Mouse (Mus musculus): ENCODE results near the gene Atp2a3. TPM values are rescaled to one million over a fixed set of nuclear protein-coding genes. Genes with fewer than 3 reads are reported as not detected.

The Atp2a3 gene
- polyA plus RNA-seq, 1 experiment from 2014 or later: 4.1 TPM

- peaks cover 61% of the 10 kb centered on the region for H3K27me3 ChIP-seq (ENCODE audit: insufficient read depth, poor library complexity, severe bottlenecking)
- no peak overlapping the region for H3K4me3 ChIP-seq
- H3K4me1 ChIP-seq: peaks cover 46% of the 10 kb centered on the region
- no peak for DNase-seq (ENCODE audit: low spot score)
- H3K9me3 ChIP-seq: no peaks in the 10 kb centered on the region
- no peak overlapping the region for H3K27ac ChIP-seq
- no peaks in the 10 kb centered on the region for H3K36me3 ChIP-seq
- 82% methylated on average over 2 of the region's 2 CpGs for WGBS
These were observed 1.4 kb downstream of the Atp2a3 start for GRCm38 (mm10) chr11:72962378-72962777.

- peaks cover 56% of the 10 kb centered on the region for H3K27me3 ChIP-seq (ENCODE audit: insufficient read depth, poor library complexity, severe bottlenecking)
- WGBS: 27% methylated on average over 7 of the region's 7 CpGs
- no peak for DNase-seq (ENCODE audit: low spot score)
- no peak overlapping the region for H3K4me3 ChIP-seq
- no peaks in the 10 kb centered on the region for H3K36me3 ChIP-seq
- no peaks in the 10 kb centered on the region for H3K9me3 ChIP-seq
- peaks cover 46% of the 10 kb centered on the region for H3K4me1 ChIP-seq
- no peak overlapping the region for H3K27ac ChIP-seq
These were observed 2.3 kb downstream of the Atp2a3 start for GRCm38 (mm10) chr11:72963058-72963788.

GRCm38 (mm10) chr11:72963789-72964294, 2.9 kb downstream of the Atp2a3 start:
- no peak for DNase-seq (ENCODE audit: low spot score)
- Histone ChIP-seq H3K27me3 (ENCODE audit: insufficient read depth, poor library complexity, severe bottlenecking) (peaks cover 50% of the 10 kb centered on the region), H3K4me3 (no peak overlapping the region), H3K4me1 (peaks cover 46% of the 10 kb centered on the region), H3K27ac (no peak overlapping the region), H3K9me3 (no peaks in the 10 kb centered on the region), H3K36me3 (no peaks in the 10 kb centered on the region)
- 49% methylated on average over 3 of the region's 3 CpGs for WGBS

- 78% methylated on average over 13 of the region's 13 CpGs for WGBS
- no peak overlapping the region for H3K4me3 ChIP-seq
- H3K36me3 ChIP-seq: no peaks in the 10 kb centered on the region
- no peak overlapping the region for H3K27ac ChIP-seq
- peaks cover 48% of the 10 kb centered on the region for H3K27me3 ChIP-seq (ENCODE audit: insufficient read depth, poor library complexity, severe bottlenecking)
- DNase-seq (ENCODE audit: low spot score): no peak
- peaks cover 4% of the 10 kb centered on the region; the same call in 1 of the 2 replicates for H3K4me1 ChIP-seq
- no peaks in the 10 kb centered on the region for H3K9me3 ChIP-seq
These were observed 14.1 kb downstream of the Atp2a3 start for GRCm38 (mm10) chr11:72974995-72975503.

- 85% methylated on average over 9 of the region's 9 CpGs for WGBS
- no peak overlapping the region for H3K4me3 ChIP-seq
- H3K27ac ChIP-seq: no peak overlapping the region
- H3K4me1 ChIP-seq: peaks cover 12% of the 10 kb centered on the region; the same call in 1 of the 2 replicates
- DNase-seq (ENCODE audit: low spot score): no peak
- no peaks in the 10 kb centered on the region for H3K36me3 ChIP-seq
- no peaks in the 10 kb centered on the region for H3K9me3 ChIP-seq
- peaks cover 12% of the 10 kb centered on the region; the same call in 1 of the 2 replicates for H3K27me3 ChIP-seq (ENCODE audit: insufficient read depth, poor library complexity, severe bottlenecking)
These were observed 21.5 kb downstream of the Atp2a3 start for GRCm38 (mm10) chr11:72982516-72982915.

- Histone ChIP-seq H3K9me3 (no peaks in the 10 kb centered on the region), H3K4me3 (no peak overlapping the region), H3K27ac (no peak overlapping the region), H3K4me1 (peaks cover 20% of the 10 kb centered on the region), H3K27me3 (ENCODE audit: insufficient read depth, poor library complexity, severe bottlenecking) (peaks cover 4% of the 10 kb centered on the region; the same call in 1 of the 2 replicates), H3K36me3 (no peaks in the 10 kb centered on the region)
- DNase-seq (ENCODE audit: low spot score): no peak
- 45% methylated on average over 5 of the region's 5 CpGs for WGBS
These were observed 22.3 kb downstream of the Atp2a3 start for GRCm38 (mm10) chr11:72983283-72983682.

- Histone ChIP-seq H3K36me3 (no peaks in the 10 kb centered on the region), H3K27me3 (ENCODE audit: insufficient read depth, poor library complexity, severe bottlenecking) (no peaks in the 10 kb centered on the region), H3K27ac (no peak overlapping the region), H3K9me3 (no peaks in the 10 kb centered on the region), H3K4me1 (peaks cover 47% of the 10 kb centered on the region), H3K4me3 (no peak overlapping the region)
- WGBS: 71% methylated on average over 5 of the region's 5 CpGs
- DNase-seq (ENCODE audit: low spot score): no peak
These were observed 25.8 kb downstream of the Atp2a3 start for GRCm38 (mm10) chr11:72986745-72987144.

GRCm38 (mm10) chr11:72987234-72987633, 26.3 kb downstream of the Atp2a3 start:
- Histone ChIP-seq H3K4me3 (no peak overlapping the region), H3K4me1 (peaks cover 52% of the 10 kb centered on the region), H3K27me3 (ENCODE audit: insufficient read depth, poor library complexity, severe bottlenecking) (no peaks in the 10 kb centered on the region), H3K27ac (no peak overlapping the region), H3K9me3 (no peaks in the 10 kb centered on the region), H3K36me3 (no peaks in the 10 kb centered on the region)
- no peak for DNase-seq (ENCODE audit: low spot score)
- WGBS: 63% methylated on average over 5 of the region's 5 CpGs

- H3K9me3 ChIP-seq: no peaks in the 10 kb centered on the region
- WGBS: 40% methylated on average over 5 of the region's 5 CpGs
- H3K4me1 ChIP-seq: peaks cover 54% of the 10 kb centered on the region
- H3K4me3 ChIP-seq: no peak overlapping the region
- no peak for DNase-seq (ENCODE audit: low spot score)
- no peak overlapping the region for H3K27ac ChIP-seq
- H3K36me3 ChIP-seq: no peaks in the 10 kb centered on the region
- H3K27me3 ChIP-seq (ENCODE audit: insufficient read depth, poor library complexity, severe bottlenecking): no peaks in the 10 kb centered on the region
These were observed 26.8 kb downstream of the Atp2a3 start for GRCm38 (mm10) chr11:72987807-72988206.

- peak overlapping the region; percentile 59; the same call in 1 of the 2 replicates for H3K27ac ChIP-seq
- no peak for DNase-seq (ENCODE audit: low spot score)
- no peaks in the 10 kb centered on the region for H3K9me3 ChIP-seq
- no peaks in the 10 kb centered on the region for H3K36me3 ChIP-seq
- peaks cover 54% of the 10 kb centered on the region for H3K4me1 ChIP-seq
- H3K4me3 ChIP-seq: no peak overlapping the region
- 78% methylated on average over 6 of the region's 6 CpGs for WGBS
- H3K27me3 ChIP-seq (ENCODE audit: insufficient read depth, poor library complexity, severe bottlenecking): no peaks in the 10 kb centered on the region
These were observed 28.1 kb downstream of the Atp2a3 start for GRCm38 (mm10) chr11:72989044-72989443.

- H3K27me3 ChIP-seq (ENCODE audit: insufficient read depth, poor library complexity, severe bottlenecking): no peaks in the 10 kb centered on the region
- 68% methylated on average over 9 of the region's 9 CpGs for WGBS
- peaks cover 54% of the 10 kb centered on the region for H3K4me1 ChIP-seq
- no peak overlapping the region for H3K4me3 ChIP-seq
- no peaks in the 10 kb centered on the region for H3K36me3 ChIP-seq
- peak overlapping the region; percentile 31 for H3K27ac ChIP-seq
- no peak for DNase-seq (ENCODE audit: low spot score)
- no peaks in the 10 kb centered on the region for H3K9me3 ChIP-seq
These were observed 29.7 kb downstream of the Atp2a3 start for GRCm38 (mm10) chr11:72990688-72991087.

GRCm38 (mm10) chr11:72991961-72992360, 31.0 kb downstream of the Atp2a3 start:
- no peaks in the 10 kb centered on the region for H3K27me3 ChIP-seq (ENCODE audit: insufficient read depth, poor library complexity, severe bottlenecking)
- H3K27ac ChIP-seq: peak overlapping the region; percentile 64
- WGBS: 52% methylated on average over 9 of the region's 9 CpGs
- no peaks in the 10 kb centered on the region for H3K36me3 ChIP-seq
- H3K4me3 ChIP-seq: no peak overlapping the region
- H3K9me3 ChIP-seq: no peaks in the 10 kb centered on the region
- DNase-seq (ENCODE audit: low spot score): no peak
- peaks cover 52% of the 10 kb centered on the region for H3K4me1 ChIP-seq

GRCm38 (mm10) chr11:72996346-72996745, 35.4 kb downstream of the Atp2a3 start:
- Histone ChIP-seq H3K27ac (no peak overlapping the region), H3K9me3 (no peaks in the 10 kb centered on the region), H3K4me1 (peaks cover 28% of the 10 kb centered on the region), H3K4me3 (no peak overlapping the region), H3K36me3 (no peaks in the 10 kb centered on the region), H3K27me3 (ENCODE audit: insufficient read depth, poor library complexity, severe bottlenecking) (peaks cover 1% of the 10 kb centered on the region; the same call in 1 of the 2 replicates)
- WGBS: 84% methylated on average over 6 of the region's 6 CpGs
- DNase-seq (ENCODE audit: low spot score): no peak

Data from heart, embryonic 10.5 days (tissue).